Mouse (Mus musculus): ENCODE measurements around the gene Plcd3.

DNA sequence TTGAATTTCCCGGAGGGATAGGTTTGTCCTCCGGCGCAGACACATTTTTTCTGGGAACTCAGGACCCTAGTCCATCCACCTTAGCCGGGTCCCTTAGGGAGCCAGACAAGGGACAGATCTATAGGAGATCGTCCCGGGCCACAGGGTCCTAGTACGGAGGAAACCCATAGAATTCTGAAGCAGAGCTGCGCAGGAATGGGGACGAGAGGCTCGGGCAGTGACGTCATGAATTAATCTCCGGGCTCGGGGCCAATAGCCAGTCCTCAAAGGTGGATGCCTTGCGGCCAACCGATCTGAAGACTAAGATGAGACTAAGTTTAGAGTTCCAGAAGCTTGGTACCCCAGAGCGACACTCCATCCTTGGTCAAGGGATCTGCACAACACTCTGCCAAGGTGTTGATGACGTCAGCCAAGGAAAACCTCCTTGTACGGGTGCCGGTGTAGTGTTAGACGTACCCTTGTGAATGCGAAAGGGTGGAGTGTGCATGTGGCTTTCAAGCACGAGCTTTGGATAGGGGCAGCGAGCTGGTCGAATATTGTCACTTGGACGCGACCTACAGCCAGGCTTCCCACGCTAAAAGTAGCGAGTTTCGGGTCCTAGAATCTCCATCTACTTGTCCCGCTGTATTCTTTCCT lies 526 bp upstream of the Plcd3 start:
- TF ChIP-seq USF1 (IDR thresholded peaks at IDR 0.05; ENCODE audit: low read depth): no peak
- no peak for TF ChIP-seq TCF3 (IDR thresholded peaks at IDR 0.05; ENCODE audit: insufficient read length, low read depth)
- no peak for TF ChIP-seq MYOG (IDR thresholded peaks at IDR 0.05; ENCODE audit: control insufficient read depth in 1 of 3, insufficient read depth in 1 of 3, insufficient read length in 2 of 3, low read depth in 2 of 3)
- TF ChIP-seq CEBPB (IDR thresholded peaks at IDR 0.05; ENCODE audit: insufficient read depth, poor library complexity, severe bottlenecking): no peak
- peak; percentile 39 for TF ChIP-seq POLR2A (IDR thresholded peaks at IDR 0.05; ENCODE audit: insufficient read length, low read depth)
- TF ChIP-seq MAX (IDR thresholded peaks at IDR 0.05; ENCODE audit: low read depth): no peak
- no peak for TF ChIP-seq E2F4 (IDR thresholded peaks at IDR 0.05; ENCODE audit: insufficient read depth)
- TF ChIP-seq POLR2AphosphoS2 (IDR thresholded peaks at IDR 0.05; ENCODE audit: insufficient read length, low read depth): no peak
- no peak for TF ChIP-seq REST (IDR thresholded peaks at IDR 0.05; ENCODE audit: insufficient read depth, insufficient read length)
- no peak for TF ChIP-seq SRF (IDR thresholded peaks at IDR 0.05; ENCODE audit: control insufficient read depth, insufficient read length, low read depth)
- no peak for TF ChIP-seq TCF12 (IDR thresholded peaks at IDR 0.05; ENCODE audit: insufficient read depth, poor library complexity, severe bottlenecking)

All from myocyte (in vitro differentiated cells).